Mouse (Mus musculus) olfactory bulb, adult 2 months (tissue): ENCODE measurements around the gene Nsun6.

Source experiments
- CTCF ChIP-seq: fragments of 200-500 bp; IDR thresholded peaks from 2 replicates; pipeline ENCODE4 v1.5.1; 2012; ENCODE audit warnings: low read depth, mild to moderate bottlenecking, low read length, moderate library complexity; ENCODE audit not compliant: insufficient read depth
- POLR2A ChIP-seq: fragments of 200-500 bp; IDR thresholded peaks from 2 replicates; pipeline ENCODE4 v1.6.1; 2012; ENCODE audit warnings: mild to moderate bottlenecking, low read depth, low read length, moderate library complexity; ENCODE audit not compliant: insufficient read depth

- TF ChIP-seq CTCF (no peak), POLR2A (no peak)
These were observed 93.4 kb downstream of the Nsun6 start for GRCm38 (mm10) chr2:14961493-14961892.
